Mouse (Mus musculus) small intestine, adult 2 months (tissue): ENCODE data around the gene Syne4.

Source experiments
- CTCF ChIP-seq: fragments of 200-500 bp; IDR thresholded peaks from 2 replicates; pipeline ENCODE4 v1.5.1; 2012; ENCODE audit warnings: low read depth, mild to moderate bottlenecking, control low read depth, inconsistent platforms, low read length, moderate library complexity, mixed read lengths; ENCODE audit not compliant: insufficient replicate concordance, insufficient read length; ENCODE audit errors: extremely low read depth
- POLR2A ChIP-seq: fragments of 200-500 bp; IDR thresholded peaks from 2 replicates; pipeline ENCODE4 v1.6.1; 2012; ENCODE audit warnings: low read depth, mild to moderate bottlenecking, control low read depth, inconsistent platforms, low read length, moderate library complexity

DNA sequence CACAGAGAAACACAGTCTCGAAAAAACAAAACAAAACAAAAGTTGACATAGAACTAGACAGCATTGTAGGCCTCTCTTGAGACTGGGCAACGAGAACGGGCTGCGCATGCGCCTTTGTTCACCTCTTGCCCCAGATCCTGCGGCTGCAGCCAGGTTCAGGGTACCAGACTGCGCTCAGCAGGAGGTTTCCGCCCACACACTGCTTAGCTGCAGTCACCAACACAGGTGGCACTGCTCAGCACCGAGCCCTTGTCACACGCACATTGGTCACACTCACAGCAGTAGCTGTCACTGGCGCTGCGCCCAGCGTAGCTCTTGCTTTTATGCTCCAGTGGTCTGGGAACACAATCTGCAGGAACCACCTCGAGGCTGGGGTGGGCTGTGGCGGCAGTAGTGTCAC lies 12.5 kb downstream of the Syne4 start:
- TF ChIP-seq CTCF: no peak
- no peak for TF ChIP-seq POLR2A
